Mouse (Mus musculus) stomach, embryonic 14.5 days (tissue): ENCODE measurements around the gene Ets1. TPM values are rescaled to one million over a fixed set of nuclear protein-coding genes. Genes with fewer than 3 reads are reported as not detected.
A peak's percentile ranks its signal among the peaks of the same experiment; 100 is the strongest.

Experiments
- ATAC-seq: fragments of 200-750 bp; cut with Nextera tagmentation; 2 replicates; pipeline ENCODE4 v1.8.0; 2017; ENCODE audit warnings: low read depth, moderate TSS enrichment; ENCODE audit not compliant: insufficient number of reproducible peaks, insufficient read depth, low FRiP score
- H3K27ac ChIP-seq: fragments of 300-500 bp; sonication (generic); 2 replicates; pipeline ENCODE4 v1.5.1; 2014; ENCODE audit warnings: mild to moderate bottlenecking, low read length, moderate library complexity, mixed read lengths
- H3K27me3 ChIP-seq: fragments of 300-500 bp; sonication (generic); 2 replicates; pipeline ENCODE4 v1.6.1; 2014; ENCODE audit warnings: low read length, control low read depth, mixed read lengths; ENCODE audit not compliant: control insufficient read depth, insufficient read depth
- H3K36me3 ChIP-seq: fragments of 300-500 bp; sonication (generic); 2 replicates; pipeline ENCODE4 v1.6.1; 2014; ENCODE audit warnings: mild to moderate bottlenecking, control low read depth, low read length, moderate library complexity, mixed read lengths; ENCODE audit not compliant: control insufficient read depth, insufficient read depth
- H3K4me1 ChIP-seq: fragments of 300-500 bp; sonication (generic); 2 replicates; pipeline ENCODE4 v1.6.1; 2014; ENCODE audit warnings: low read length, control low read depth, mixed read lengths; ENCODE audit not compliant: control insufficient read depth, insufficient read depth
- H3K4me2 ChIP-seq: fragments of 300-500 bp; sonication (generic); replicated peaks from 2 replicates; pipeline ENCODE4 v1.6.1; 2014; ENCODE audit warnings: low read depth, low read length, control low read depth
- H3K4me3 ChIP-seq: fragments of 300-500 bp; sonication (generic); 2 replicates; pipeline ENCODE4 v1.5.1; 2014; ENCODE audit warnings: low read depth, low read length, control low read depth
- H3K9ac ChIP-seq: fragments of 300-500 bp; sonication (generic); replicated peaks from 2 replicates; pipeline ENCODE4 v1.6.1; 2014; ENCODE audit warnings: low read depth, mild to moderate bottlenecking, control low read depth, low read length, moderate library complexity, mixed read lengths
- H3K9me3 ChIP-seq: fragments of 300-500 bp; sonication (generic); 2 replicates; pipeline ENCODE4 v1.6.1; 2016; ENCODE audit warnings: low read depth, low read length, control low read depth; ENCODE audit not compliant: control insufficient read depth
- WGBS: fragments of 180-500 bp; shearing (Covaris S2); extraction: QIAGEN DNeasy Blood & Tissue Kit; methylation state at CpG from one replicate; pipeline ENCODE4 v1.1.7; 2014; 5-methylcytosine and 5-hydroxymethylcytosine counted together
- polyA plus RNA-seq: library from polyadenylated mRNA; unstranded; fragments of >200 nt; fragmentation: Nextera tagmentation; extraction: Ambion mirVana; gene quantifications from 2 replicates; pipeline ENCODE4 v1.2.1, GENCODE M21; 2014

Ets1 gene
- 40.9 and 41.7 TPM in 2 replicates for polyA plus RNA-seq

GRCm38 (mm10) chr9:32635627-32636385 is at the start of gene Ets1:
Gene Ets1, plus strand, starts transcription at chr9:32636221.
- 2% methylated on average over 10 of the region's 10 CpGs for WGBS
- Histone ChIP-seq H3K27me3 (no peaks in the 10 kb centered on the region), H3K9me3 (no peaks in the 10 kb centered on the region), H3K4me3 (peak within 1 kb of the TSS; percentile 24), H3K4me2 (peak within 1 kb of the TSS; percentile 46), H3K36me3 (no peaks in the 10 kb centered on the region), H3K4me1 (peaks cover 12% of the 10 kb centered on the region; the same call in 1 of the 2 replicates), H3K9ac (no peak within 1 kb of the TSS), H3K27ac (no peak within 1 kb of the TSS; the same call in 1 of the 2 replicates)
- ATAC-seq, result no peak

DNA sequence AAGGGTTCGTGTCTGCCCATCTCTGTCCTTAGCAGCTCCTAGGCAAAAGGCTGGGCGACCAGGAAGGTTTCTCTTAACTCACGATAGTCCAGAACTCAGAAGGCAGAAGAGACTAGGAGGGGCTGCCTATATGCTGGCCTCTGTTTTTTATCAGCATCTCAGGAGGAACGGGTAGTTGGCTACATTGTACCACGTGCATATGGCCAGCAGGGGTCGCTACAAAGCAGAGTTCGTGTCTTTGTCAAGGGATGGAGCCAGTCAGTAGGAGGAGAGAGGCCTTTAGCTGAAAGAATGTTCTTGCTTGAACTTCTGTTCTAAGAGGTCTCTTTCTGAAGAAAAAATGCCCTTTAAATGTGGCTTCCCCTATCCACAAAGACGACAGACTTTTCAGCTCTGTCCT is 46.1 kb upstream of the Ets1 start:
- WGBS, result 7% methylated on average over 8 of the region's 8 CpGs
- no peak overlapping the region for H3K27ac ChIP-seq
- no peak for ATAC-seq
- no peak overlapping the region for H3K4me2 ChIP-seq
- peaks cover 6% of the 10 kb centered on the region; the same call in 1 of the 2 replicates for H3K4me1 ChIP-seq
- H3K9me3 ChIP-seq, result no peaks in the 10 kb centered on the region
- no peaks in the 10 kb centered on the region for H3K27me3 ChIP-seq
- no peak overlapping the region for H3K9ac ChIP-seq
- H3K36me3 ChIP-seq, result no peaks in the 10 kb centered on the region
- H3K4me3 ChIP-seq, result no peak overlapping the region

DNA sequence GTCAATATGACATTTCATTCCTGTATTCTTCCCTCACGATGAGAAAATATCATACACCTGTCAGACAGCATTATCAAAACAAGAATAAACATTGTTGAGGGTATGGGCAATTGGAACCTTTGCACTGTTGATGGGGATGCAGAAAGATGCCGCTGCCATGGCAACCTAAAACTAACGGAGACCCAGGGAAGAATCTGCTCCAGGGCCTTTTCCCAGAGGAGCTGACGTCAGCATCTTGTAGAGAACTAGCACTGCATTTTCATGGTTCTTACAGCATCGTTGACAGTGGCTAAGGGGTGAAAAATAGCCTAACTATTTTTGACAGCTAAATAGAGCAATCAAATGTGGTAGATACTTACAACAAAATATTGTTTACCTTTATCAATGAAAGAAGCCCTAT is 45.5 kb upstream of the Ets1 start:
- Histone ChIP-seq H3K4me2 (no peak overlapping the region), H3K4me3 (no peak overlapping the region), H3K27me3 (no peaks in the 10 kb centered on the region), H3K9me3 (no peaks in the 10 kb centered on the region), H3K36me3 (no peaks in the 10 kb centered on the region), H3K27ac (no peak overlapping the region), H3K9ac (no peak overlapping the region), H3K4me1 (peaks cover 6% of the 10 kb centered on the region; the same call in 1 of the 2 replicates)
- no peak for ATAC-seq
- WGBS, result 66% methylated on average over 5 of the region's 5 CpGs

- peak; percentile 87 for ATAC-seq
Measured at GRCm38 (mm10) chr9:32591732-32592582, 44.1 kb upstream of the Ets1 start.

DNA sequence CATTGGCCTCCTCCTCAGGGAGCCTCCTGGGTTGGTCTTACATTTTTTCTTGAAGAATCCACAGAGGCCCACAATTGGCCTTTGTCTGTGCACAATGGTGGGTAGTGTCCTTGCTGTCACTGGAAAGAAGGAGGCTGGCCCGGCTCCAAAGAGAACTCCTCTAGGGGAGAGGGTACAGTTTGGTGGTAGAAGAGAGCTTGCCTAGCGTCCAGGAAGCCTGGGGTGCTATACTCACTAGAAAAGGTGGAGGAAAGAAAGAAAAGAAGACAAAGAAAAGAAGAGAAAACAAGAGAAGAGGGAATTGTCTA is 43.5 kb upstream of the Ets1 start:
- Histone ChIP-seq H3K4me3 (no peak overlapping the region), H3K27ac (no peak overlapping the region), H3K4me2 (no peak overlapping the region), H3K9me3 (no peaks in the 10 kb centered on the region), H3K36me3 (no peaks in the 10 kb centered on the region), H3K9ac (no peak overlapping the region), H3K27me3 (no peaks in the 10 kb centered on the region), H3K4me1 (peaks cover 6% of the 10 kb centered on the region; the same call in 1 of the 2 replicates)
- 67% methylated on average over 2 of the region's 2 CpGs for WGBS
- no peak for ATAC-seq

More at GRCm38 (mm10) chr9:32591732-32592582, 44.1 kb upstream of the Ets1 start:
- Histone ChIP-seq H3K9me3 (no peaks in the 10 kb centered on the region), H3K4me2 (peak overlapping the region; percentile 12; the same call in 1 of the 2 replicates), H3K9ac (no peak overlapping the region), H3K4me1 (peaks cover 6% of the 10 kb centered on the region; the same call in 1 of the 2 replicates), H3K27ac (no peak overlapping the region), H3K4me3 (no peak overlapping the region), H3K27me3 (no peaks in the 10 kb centered on the region), H3K36me3 (no peaks in the 10 kb centered on the region)
- 9% methylated on average over 14 of the region's 14 CpGs for WGBS

DNA sequence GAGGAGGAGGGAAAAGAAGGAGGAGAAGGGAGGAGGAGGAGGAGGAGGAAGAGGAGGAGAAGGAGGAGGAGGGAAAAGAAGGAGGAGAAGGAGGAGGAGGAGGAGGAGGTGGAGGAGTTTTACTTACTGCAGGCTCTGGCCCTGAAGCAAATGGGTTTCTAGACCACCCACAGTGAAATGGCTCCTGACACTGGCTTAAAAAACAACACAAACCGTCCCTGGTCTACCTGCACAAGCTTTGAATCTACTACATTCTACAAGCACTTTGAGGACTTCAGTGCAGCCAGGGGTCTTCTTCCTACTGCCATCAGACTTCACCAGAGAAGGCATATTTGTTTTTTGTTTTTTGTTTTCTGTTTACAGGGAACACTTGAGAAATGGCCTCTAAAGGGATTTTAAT is 42.2 kb upstream of the Ets1 start:
- Histone ChIP-seq H3K9ac (no peak overlapping the region), H3K27ac (no peak overlapping the region), H3K4me3 (no peak overlapping the region), H3K27me3 (no peaks in the 10 kb centered on the region), H3K36me3 (no peaks in the 10 kb centered on the region), H3K4me1 (peaks cover 6% of the 10 kb centered on the region; the same call in 1 of the 2 replicates), H3K4me2 (no peak overlapping the region), H3K9me3 (no peaks in the 10 kb centered on the region)
- 8% methylated on average over 1 of the region's 1 CpGs for WGBS
- ATAC-seq, result no peak

DNA sequence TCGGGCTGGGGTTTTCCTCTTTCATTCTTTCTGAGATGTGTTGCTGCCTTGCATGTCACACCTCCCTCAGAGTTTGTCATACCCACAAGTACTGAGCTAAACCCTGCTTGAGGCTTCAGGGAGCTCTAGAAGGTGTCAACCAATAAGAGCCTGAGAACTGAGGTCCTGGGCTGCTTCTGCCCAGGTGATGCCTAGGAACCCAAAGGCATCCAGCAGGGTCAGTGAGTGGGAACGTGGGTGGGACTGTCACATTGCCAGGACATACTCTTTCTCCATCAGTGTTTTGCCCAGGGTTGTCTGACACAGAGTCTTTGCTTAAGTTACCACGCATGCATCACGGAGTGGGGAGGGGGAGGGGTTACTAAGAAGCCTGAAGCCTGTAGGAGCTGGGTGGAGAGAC is 41.7 kb upstream of the Ets1 start:
- H3K4me1 ChIP-seq, result peaks cover 6% of the 10 kb centered on the region; the same call in 1 of the 2 replicates
- no peak overlapping the region for H3K27ac ChIP-seq
- H3K27me3 ChIP-seq, result no peaks in the 10 kb centered on the region
- no peaks in the 10 kb centered on the region for H3K36me3 ChIP-seq
- ATAC-seq, result no peak
- 41% methylated on average over 4 of the region's 4 CpGs for WGBS
- no peak overlapping the region for H3K4me2 ChIP-seq
- H3K9me3 ChIP-seq, result no peaks in the 10 kb centered on the region
- no peak overlapping the region for H3K9ac ChIP-seq
- H3K4me3 ChIP-seq, result no peak overlapping the region

- peaks cover 6% of the 10 kb centered on the region; the same call in 1 of the 2 replicates for H3K4me1 ChIP-seq
- no peak overlapping the region for H3K4me2 ChIP-seq
- H3K27ac ChIP-seq, result no peak overlapping the region
- no peaks in the 10 kb centered on the region for H3K9me3 ChIP-seq
- no peaks in the 10 kb centered on the region for H3K27me3 ChIP-seq
- no peak overlapping the region for H3K9ac ChIP-seq
- WGBS, result 43% methylated on average over 7 of the region's 7 CpGs
- H3K36me3 ChIP-seq, result no peaks in the 10 kb centered on the region
- H3K4me3 ChIP-seq, result no peak overlapping the region
- no peak for ATAC-seq
Measured at GRCm38 (mm10) chr9:32595076-32595820, 40.8 kb upstream of the Ets1 start.
